Mouse (Mus musculus): ENCODE data around the gene Mkrn1. TPM values are rescaled to one million over a fixed set of nuclear protein-coding genes. Genes with fewer than 3 reads are reported as not detected.
"Not testable (repeated sequence)": the region's sequence is repeated elsewhere in the genome, so short reads cannot be mapped to it uniquely, and the experiment has no call there.

Gene Mkrn1
- polyA plus RNA-seq, 1 experiment from 2014 or later: 59.4 TPM

GRCm38 (mm10) chr6:39447429-39448185 lies 27.3 kb upstream of the Mkrn1 start:
- no peak overlapping the region for H3K27ac ChIP-seq (ENCODE audit: low read length)
- 43% methylated on average over 4 of the region's 4 CpGs for WGBS
- no peak overlapping the region for H3K4me3 ChIP-seq (ENCODE audit: low read length)
- no peak overlapping the region for H3K4me2 ChIP-seq (replicated peaks; ENCODE audit: low read depth, low read length)
- H3K36me3 ChIP-seq (ENCODE audit: insufficient read depth, low read length): no peaks in the 10 kb centered on the region
- no peak for ATAC-seq (ENCODE audit: low FRiP score, low TSS enrichment)
- no peaks in the 10 kb centered on the region for H3K27me3 ChIP-seq (ENCODE audit: insufficient read depth, low read length)
- no peaks in the 10 kb centered on the region for H3K9me3 ChIP-seq (ENCODE audit: low read length)
- no peak overlapping the region for H3K9ac ChIP-seq (replicated peaks; ENCODE audit: low read length)
- H3K4me1 ChIP-seq (ENCODE audit: insufficient read depth, low read length): no peaks in the 10 kb centered on the region

- H3K27ac ChIP-seq (ENCODE audit: low read length): no peak overlapping the region
- no peak for ATAC-seq (ENCODE audit: low FRiP score, low TSS enrichment)
- no peak overlapping the region for H3K9ac ChIP-seq (replicated peaks; ENCODE audit: low read length)
- H3K27me3 ChIP-seq (ENCODE audit: insufficient read depth, low read length): no peaks in the 10 kb centered on the region
- no peaks in the 10 kb centered on the region for H3K9me3 ChIP-seq (ENCODE audit: low read length)
- no peaks in the 10 kb centered on the region for H3K36me3 ChIP-seq (ENCODE audit: insufficient read depth, low read length)
- H3K4me2 ChIP-seq (replicated peaks; ENCODE audit: low read depth, low read length): 0 out of 2 replicates have a peak overlapping the region, but pooled peaks have one; percentile 1
- no peaks in the 10 kb centered on the region for H3K4me1 ChIP-seq (ENCODE audit: insufficient read depth, low read length)
- H3K4me3 ChIP-seq (ENCODE audit: low read length): no peak overlapping the region
- WGBS: 38% methylated on average over 19 of the region's 19 CpGs
Observed at GRCm38 (mm10) chr6:39445801-39446572, 25.7 kb upstream of the Mkrn1 start.

- Histone ChIP-seq H3K4me2 (replicated peaks; ENCODE audit: low read depth, low read length) (no peak overlapping the region), H3K4me1 (ENCODE audit: insufficient read depth, low read length) (no peaks in the 10 kb centered on the region), H3K36me3 (ENCODE audit: insufficient read depth, low read length) (no peaks in the 10 kb centered on the region), H3K27ac (ENCODE audit: low read length) (no peak overlapping the region), H3K9ac (replicated peaks; ENCODE audit: low read length) (no peak overlapping the region), H3K4me3 (ENCODE audit: low read length) (no peak overlapping the region), H3K9me3 (ENCODE audit: low read length) (no peaks in the 10 kb centered on the region), H3K27me3 (ENCODE audit: insufficient read depth, low read length) (no peaks in the 10 kb centered on the region)
- ATAC-seq (ENCODE audit: low FRiP score, low TSS enrichment): no peak
Observed at GRCm38 (mm10) chr6:39442786-39443287, 22.6 kb upstream of the Mkrn1 start.

GRCm38 (mm10) chr6:39440207-39440606 lies 19.9 kb upstream of the Mkrn1 start:
- no peaks in the 10 kb centered on the region for H3K9me3 ChIP-seq (ENCODE audit: low read length)
- no peaks in the 10 kb centered on the region for H3K4me1 ChIP-seq (ENCODE audit: insufficient read depth, low read length)
- ATAC-seq (ENCODE audit: low FRiP score, low TSS enrichment): no peak
- H3K9ac ChIP-seq (replicated peaks; ENCODE audit: low read length): no peak overlapping the region
- H3K36me3 ChIP-seq (ENCODE audit: insufficient read depth, low read length): no peaks in the 10 kb centered on the region
- no peak overlapping the region for H3K4me3 ChIP-seq (ENCODE audit: low read length)
- H3K4me2 ChIP-seq (replicated peaks; ENCODE audit: low read depth, low read length): no peak overlapping the region
- no peaks in the 10 kb centered on the region for H3K27me3 ChIP-seq (ENCODE audit: insufficient read depth, low read length)
- no peak overlapping the region for H3K27ac ChIP-seq (ENCODE audit: low read length)

GRCm38 (mm10) chr6:39437519-39437918 lies 17.3 kb upstream of the Mkrn1 start:
- not testable (repeated sequence) for ATAC-seq (ENCODE audit: low FRiP score, low TSS enrichment); H3K36me3 ChIP-seq (ENCODE audit: insufficient read depth, low read length); H3K27ac ChIP-seq (ENCODE audit: low read length); H3K4me2 ChIP-seq (replicated peaks; ENCODE audit: low read depth, low read length); H3K9me3 ChIP-seq (ENCODE audit: low read length); H3K4me1 ChIP-seq (ENCODE audit: insufficient read depth, low read length); H3K9ac ChIP-seq (replicated peaks; ENCODE audit: low read length); H3K27me3 ChIP-seq (ENCODE audit: insufficient read depth, low read length); H3K4me3 ChIP-seq (ENCODE audit: low read length)
- 83% methylated on average over 6 of the region's 6 CpGs for WGBS

- no peak overlapping the region for H3K4me2 ChIP-seq (replicated peaks; ENCODE audit: low read depth, low read length)
- no peaks in the 10 kb centered on the region for H3K4me1 ChIP-seq (ENCODE audit: insufficient read depth, low read length)
- 93% methylated on average over 5 of the region's 5 CpGs for WGBS
- no peaks in the 10 kb centered on the region for H3K27me3 ChIP-seq (ENCODE audit: insufficient read depth, low read length)
- H3K9ac ChIP-seq (replicated peaks; ENCODE audit: low read length): no peak overlapping the region
- H3K27ac ChIP-seq (ENCODE audit: low read length): no peak overlapping the region
- H3K36me3 ChIP-seq (ENCODE audit: insufficient read depth, low read length): no peaks in the 10 kb centered on the region
- ATAC-seq (ENCODE audit: low FRiP score, low TSS enrichment): no peak
- no peaks in the 10 kb centered on the region for H3K9me3 ChIP-seq (ENCODE audit: low read length)
- H3K4me3 ChIP-seq (ENCODE audit: low read length): no peak overlapping the region
Observed at GRCm38 (mm10) chr6:39435875-39436274, 15.6 kb upstream of the Mkrn1 start.

GRCm38 (mm10) chr6:39434886-39435492 lies 14.7 kb upstream of the Mkrn1 start:
- H3K27ac ChIP-seq (ENCODE audit: low read length): no peak overlapping the region
- H3K4me1 ChIP-seq (ENCODE audit: insufficient read depth, low read length): no peaks in the 10 kb centered on the region
- no peaks in the 10 kb centered on the region for H3K27me3 ChIP-seq (ENCODE audit: insufficient read depth, low read length)
- no peaks in the 10 kb centered on the region for H3K36me3 ChIP-seq (ENCODE audit: insufficient read depth, low read length)
- H3K4me2 ChIP-seq (replicated peaks; ENCODE audit: low read depth, low read length): no peak overlapping the region
- no peak overlapping the region for H3K4me3 ChIP-seq (ENCODE audit: low read length)
- no peaks in the 10 kb centered on the region for H3K9me3 ChIP-seq (ENCODE audit: low read length)
- no peak for ATAC-seq (ENCODE audit: low FRiP score, low TSS enrichment)
- no peak overlapping the region for H3K9ac ChIP-seq (replicated peaks; ENCODE audit: low read length)
- 49% methylated on average over 2 of the region's 2 CpGs for WGBS

GRCm38 (mm10) chr6:39434111-39434885 lies 14.0 kb upstream of the Mkrn1 start:
- 73% methylated on average over 2 of the region's 2 CpGs for WGBS
- Histone ChIP-seq H3K4me1 (ENCODE audit: insufficient read depth, low read length) (no peaks in the 10 kb centered on the region), H3K9ac (replicated peaks; ENCODE audit: low read length) (no peak overlapping the region), H3K4me3 (ENCODE audit: low read length) (no peak overlapping the region), H3K36me3 (ENCODE audit: insufficient read depth, low read length) (no peaks in the 10 kb centered on the region), H3K9me3 (ENCODE audit: low read length) (no peaks in the 10 kb centered on the region), H3K27ac (ENCODE audit: low read length) (no peak overlapping the region), H3K27me3 (ENCODE audit: insufficient read depth, low read length) (no peaks in the 10 kb centered on the region), H3K4me2 (replicated peaks; ENCODE audit: low read depth, low read length) (no peak overlapping the region)
- ATAC-seq (ENCODE audit: low FRiP score, low TSS enrichment): no peak

GRCm38 (mm10) chr6:39433701-39434100 lies 13.4 kb upstream of the Mkrn1 start:
- no peaks in the 10 kb centered on the region for H3K4me1 ChIP-seq (ENCODE audit: insufficient read depth, low read length)
- no peaks in the 10 kb centered on the region for H3K36me3 ChIP-seq (ENCODE audit: insufficient read depth, low read length)
- H3K9me3 ChIP-seq (ENCODE audit: low read length): no peaks in the 10 kb centered on the region
- no peak overlapping the region for H3K4me2 ChIP-seq (replicated peaks; ENCODE audit: low read depth, low read length)
- H3K9ac ChIP-seq (replicated peaks; ENCODE audit: low read length): no peak overlapping the region
- ATAC-seq (ENCODE audit: low FRiP score, low TSS enrichment): no peak
- H3K27ac ChIP-seq (ENCODE audit: low read length): no peak overlapping the region
- no peak overlapping the region for H3K4me3 ChIP-seq (ENCODE audit: low read length)
- no peaks in the 10 kb centered on the region for H3K27me3 ChIP-seq (ENCODE audit: insufficient read depth, low read length)

Data from kidney, embryonic 16.5 days (tissue).